32 mouse cellular contexts compared by ENCODE assay signal in the genomic region with DNA sequence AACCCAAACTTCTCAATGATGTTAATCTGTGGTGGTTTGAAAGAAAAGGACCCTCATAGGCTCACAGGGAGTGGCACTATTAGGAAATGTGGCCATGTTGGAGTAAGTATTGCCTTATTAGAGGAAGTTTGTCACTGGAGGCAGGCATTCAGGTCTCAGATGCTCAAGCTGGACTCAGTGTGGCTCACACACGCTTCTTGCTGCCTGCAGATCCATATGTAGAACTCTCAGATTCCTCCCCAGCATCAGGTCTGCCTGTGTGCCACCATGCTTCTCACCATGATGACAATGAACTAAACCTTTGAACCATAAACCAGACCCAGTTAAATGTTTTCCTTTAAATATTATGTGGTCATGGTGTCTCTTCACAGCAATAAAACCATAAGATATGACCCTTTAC.
"Had no signal": no experiment of that assay in that cellular context is flagged by ENCODE, and none has a peak within 500 bp of the region (broad histone marks: within the 10 kb centered on the region; RNA-seq: fewer than 3 reads in every experiment).

No protein-coding gene starts in this region.

- DNase-seq: heart, postnatal 14 days; heart, postnatal 4 days; kidney, adult 11 months; kidney, adult 18-20 months; kidney, adult 2 months; kidney, adult 8-10 months; kidney, adult 9 months; kidney, postnatal 10 days; kidney, postnatal 14 days; kidney, postnatal 25 days; kidney, postnatal 36 days; kidney, postnatal 4 days; layer of hippocampus, adult 9-11 months; layer of hippocampus, postnatal 36 days had no signal

- H3K9me3 ChIP-seq: heart, embryonic 12.5 days; heart, embryonic 13.5 days; heart, embryonic 15.5 days; hindbrain, embryonic 10.5 days; hindbrain, embryonic 12.5 days; hindbrain, embryonic 13.5 days; hindbrain, embryonic 15.5 days; intestine, embryonic 15.5 days; kidney, embryonic 15.5 days had no signal

- H3K4me3 ChIP-seq: heart, embryonic 12.5 days; heart, embryonic 13.5 days; heart, embryonic 15.5 days; hindbrain, embryonic 10.5 days; hindbrain, embryonic 12.5 days; hindbrain, embryonic 13.5 days; hindbrain, embryonic 15.5 days; intestine, embryonic 15.5 days; kidney, embryonic 15.5 days; layer of hippocampus, adult 2 months; left cerebral cortex, adult 2 months had no signal

- H3K27me3 ChIP-seq: heart, embryonic 12.5 days; heart, embryonic 13.5 days; heart, embryonic 15.5 days; hindbrain, embryonic 12.5 days; hindbrain, embryonic 13.5 days; hindbrain, embryonic 15.5 days; intestine, embryonic 15.5 days; kidney, embryonic 15.5 days had no signal

- H3K27ac ChIP-seq: heart, embryonic 13.5 days; heart, embryonic 15.5 days; hindbrain, embryonic 10.5 days; hindbrain, embryonic 12.5 days; hindbrain, embryonic 13.5 days; hindbrain, embryonic 14.5 days; hindbrain, embryonic 15.5 days; hindbrain, postnatal 0 days; intestine, embryonic 15.5 days; kidney, embryonic 15.5 days; kidney, postnatal 0 days; layer of hippocampus, adult 2 months; left cerebral cortex, adult 2 months had no signal

- H3K4me1 ChIP-seq: hindbrain, embryonic 13.5 days; hindbrain, embryonic 15.5 days; intestine, embryonic 15.5 days; kidney, embryonic 15.5 days had no signal

- ATAC-seq: hindbrain, embryonic 16.5 days; hindbrain, postnatal 0 days; inflammation-experienced regulatory T-cells, adult 6 months; intestine, embryonic 15.5 days; intestine, embryonic 16.5 days; intestine, postnatal 0 days had no signal

- H3K36me3 ChIP-seq: heart, embryonic 12.5 days; heart, embryonic 13.5 days; heart, embryonic 15.5 days; hindbrain, embryonic 10.5 days; hindbrain, embryonic 12.5 days; hindbrain, embryonic 13.5 days; hindbrain, embryonic 15.5 days; intestine, embryonic 15.5 days; kidney, embryonic 15.5 days had no signal
